Mouse (Mus musculus) layer of hippocampus, postnatal 14 days (tissue): ENCODE results near the gene Kcnt1. TPM values are rescaled to one million over a fixed set of nuclear protein-coding genes. Genes with fewer than 3 reads are reported as not detected.
"Not testable (repeated sequence)": the region's sequence is repeated elsewhere in the genome, so short reads cannot be mapped to it uniquely, and the experiment has no call there.

Source experiments
- DNase-seq, 2 experiments: peaks; one replicate each; pipeline ENCODE4 v3.0.0; 2021 to 2022; ENCODE audit warnings: low spot score in 2 of 2, mixed read lengths in 1 of 2
- long read RNA-seq, 2 experiments: library from polyadenylated mRNA; stranded (forward); transcript quantifications; one replicate each; pipeline ENCODE4 v2.0.0; 2021
- total RNA-seq, 2 experiments: library from RNA; stranded (reverse); gene quantifications; 2 replicates each; pipeline ENCODE4 v1.2.3; 2021

Kcnt1 gene
- 10 to 100 TPM; 43.8 to 69.9 TPM for total RNA-seq
- long read RNA-seq, experiment 1, partial matches to known transcripts, result 15 of 30 reads
- long read RNA-seq, experiment 1, other reads (novel, unspliced or antisense), result 11 of 30 reads
- long read RNA-seq, experiment 2, partial matches to known transcripts, result 5 of 14 reads
- long read RNA-seq, experiment 2, other reads (novel, unspliced or antisense), result 8 of 14 reads

- DNase-seq, result peak in 1 of 2 experiments; percentile 17
Observed at GRCm38 (mm10) chr2:25863337-25864131, at the start of gene Kcnt1. Kcnt1 (plus strand) TSS chr2:25863734.

GRCm38 (mm10) chr2:25815748-25816147 is 47.8 kb upstream of the Kcnt1 start, which contains the start of gene Glt6d1:
Glt6d1 (minus strand) TSS chr2:25815848.
- not testable (repeated sequence) for DNase-seq

- DNase-seq, result peak in 1 of 2 experiments; percentile 28
Observed at GRCm38 (mm10) chr2:25822806-25823205, 40.7 kb upstream of the Kcnt1 start, which contains the start of gene Lcn9. Lcn9 (plus strand) TSS chr2:25823153.

- DNase-seq, result no peak
Observed at GRCm38 (mm10) chr2:25824751-25825150, 38.8 kb upstream of the Kcnt1 start.

GRCm38 (mm10) chr2:25828344-25828947 is 35.1 kb upstream of the Kcnt1 start:
- no peak for DNase-seq

- DNase-seq, result no peak
Observed at GRCm38 (mm10) chr2:25830786-25831185, 32.7 kb upstream of the Kcnt1 start.

- DNase-seq, result peak; percentile 80 to 81
Observed at GRCm38 (mm10) chr2:25836291-25836690, 27.2 kb upstream of the Kcnt1 start.

- DNase-seq, result no peak
Observed at GRCm38 (mm10) chr2:25842161-25842560, 21.4 kb upstream of the Kcnt1 start.

GRCm38 (mm10) chr2:25842758-25843157 is 20.8 kb upstream of the Kcnt1 start:
- peak; percentile 31 to 73 for DNase-seq

- DNase-seq, result peak in 1 of 2 experiments; percentile 31
Observed at GRCm38 (mm10) chr2:25844097-25844496, 19.4 kb upstream of the Kcnt1 start.

- DNase-seq, result no peak
Observed at GRCm38 (mm10) chr2:25846516-25846915, 17.0 kb upstream of the Kcnt1 start.

GRCm38 (mm10) chr2:25847226-25847625 is 16.3 kb upstream of the Kcnt1 start, which contains the start of gene Sohlh1:
Sohlh1 (minus strand) TSS chr2:25847248.
- DNase-seq, result no peak

GRCm38 (mm10) chr2:25850330-25850729 is 13.2 kb upstream of the Kcnt1 start:
- DNase-seq, result peak; percentile 33 to 46

- DNase-seq, result peak; percentile 46 to 87
Observed at GRCm38 (mm10) chr2:25852626-25853025, 10.9 kb upstream of the Kcnt1 start.

- no peak for DNase-seq
Observed at GRCm38 (mm10) chr2:25853998-25854397, 9.5 kb upstream of the Kcnt1 start.

GRCm38 (mm10) chr2:25859891-25860290 is 3.6 kb upstream of the Kcnt1 start:
- no peak for DNase-seq

- no peak for DNase-seq
Observed at GRCm38 (mm10) chr2:25862038-25862437, 1.5 kb upstream of the Kcnt1 start.

GRCm38 (mm10) chr2:25862696-25863270 is 751 bp upstream of the Kcnt1 start:
- peak; percentile 20 to 47 for DNase-seq

GRCm38 (mm10) chr2:25864230-25864629 is 696 bp downstream of the Kcnt1 start:
- no peak for DNase-seq

GRCm38 (mm10) chr2:25865412-25865811 is 1.9 kb downstream of the Kcnt1 start:
- peak; percentile 46 to 53 for DNase-seq

- DNase-seq, result no peak
Observed at GRCm38 (mm10) chr2:25866656-25867055, 3.1 kb downstream of the Kcnt1 start.
